Mouse (Mus musculus): Measurements from ENCODE around the gene Zfp672.
"Not testable (repeated sequence)": the region's sequence is repeated elsewhere in the genome, so short reads cannot be mapped to it uniquely, and the experiment has no call there.

Zfp672 gene

GRCm38 (mm10) chr11:58324614-58325229, 5.4 kb downstream of the Zfp672 start:
- no peak for DNase-seq (ENCODE audit: low spot score in 2 of 2)

DNA sequence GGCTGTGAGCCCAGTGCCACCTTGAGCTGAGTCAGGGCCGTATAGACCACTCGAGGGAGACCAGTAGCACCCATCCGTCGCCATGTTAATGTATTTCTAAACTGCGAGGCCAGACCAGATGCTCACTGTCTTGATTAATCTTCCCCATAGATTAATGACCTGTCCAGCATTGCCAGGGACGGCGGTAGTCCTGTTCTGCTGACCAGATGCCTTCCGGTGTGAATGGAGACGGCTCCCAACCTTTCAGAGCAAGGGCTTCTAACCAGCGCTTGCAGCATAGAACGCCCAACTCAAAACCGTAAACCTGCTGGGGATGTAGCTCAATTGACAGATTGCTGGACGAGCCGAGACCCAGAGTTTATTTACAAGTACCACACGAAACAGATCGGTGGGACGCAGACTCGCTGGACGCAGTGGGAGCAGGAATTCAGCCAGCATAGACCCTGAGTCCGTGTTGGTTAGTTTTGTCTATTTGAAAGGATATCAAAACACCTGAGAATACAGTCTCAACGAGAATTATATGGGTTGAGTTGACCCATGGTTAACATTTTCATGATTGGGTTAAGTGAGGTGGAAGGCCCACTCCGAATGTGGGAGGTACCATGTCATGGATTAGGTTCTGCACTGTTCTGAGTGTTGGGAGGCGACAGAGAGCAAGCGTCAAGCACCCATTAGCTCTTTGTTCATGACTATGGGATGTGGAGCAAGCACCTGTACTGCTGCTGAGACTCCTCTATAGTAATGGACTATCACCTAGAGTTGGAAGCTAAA, 6.4 kb downstream of the Zfp672 start:
- DNase-seq (ENCODE audit: low spot score in 2 of 2), result no peak

DNA sequence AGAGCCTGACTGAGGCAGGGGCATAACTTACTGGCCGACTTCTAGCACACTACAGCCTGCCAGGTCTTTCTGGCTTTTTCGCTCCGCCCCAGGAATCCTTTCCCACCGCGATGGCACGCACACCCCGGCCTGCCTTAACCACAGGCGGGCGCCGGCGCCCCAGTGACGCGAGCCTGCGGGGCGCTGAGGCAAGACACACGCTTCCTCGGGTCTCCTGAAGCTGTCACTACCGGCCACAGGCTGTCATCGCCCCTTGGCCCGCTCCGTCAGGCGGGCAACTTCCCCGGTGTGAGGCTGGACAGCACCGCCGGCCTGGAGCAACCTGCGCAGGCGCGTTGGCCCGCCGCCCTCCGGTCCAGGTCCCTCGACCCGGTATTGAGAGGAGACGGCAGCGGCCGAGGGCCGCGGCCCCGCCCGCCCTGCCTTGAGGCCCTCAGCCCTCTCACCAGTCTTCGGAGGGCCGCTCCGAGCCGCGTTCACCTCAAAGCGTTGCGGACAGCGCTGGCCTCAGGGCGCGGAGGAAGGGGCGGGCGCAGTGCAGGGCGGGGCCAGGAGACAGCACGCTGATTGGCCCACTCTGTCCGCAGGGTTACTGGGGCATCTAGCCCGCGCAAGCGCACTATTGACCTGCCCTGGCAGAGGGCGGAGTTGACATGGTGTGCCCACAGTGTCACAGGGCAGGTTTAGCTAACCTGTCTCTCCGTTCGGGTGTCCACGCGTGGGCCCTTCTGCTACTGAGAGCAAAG, 7.1 kb downstream of the Zfp672 start:
- peak; percentile 97 to 98 for DNase-seq (ENCODE audit: low spot score in 2 of 2)

- no peak for DNase-seq (ENCODE audit: low spot score in 2 of 2)
These were observed 13.3 kb downstream of the Zfp672 start for GRCm38 (mm10) chr11:58316768-58317390.

DNA sequence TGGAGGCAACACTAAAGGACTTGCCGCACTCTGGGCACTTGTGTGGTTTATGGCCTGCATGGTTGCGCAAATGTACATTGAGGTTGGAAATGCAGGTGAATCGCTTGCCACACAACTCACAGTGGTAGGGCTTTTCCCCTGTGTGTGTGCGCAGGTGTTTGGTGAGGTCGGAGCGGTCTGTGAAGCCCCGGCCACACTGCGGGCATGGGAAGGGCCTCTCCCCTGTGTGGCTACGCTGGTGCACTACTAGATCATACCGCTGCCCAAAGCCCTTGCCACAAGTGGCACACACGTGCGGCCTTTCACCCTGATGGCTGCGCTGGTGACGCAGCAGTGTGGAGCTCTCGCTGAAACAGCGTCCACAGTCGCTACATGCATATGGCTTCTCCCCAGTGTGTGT, 13.8 kb downstream of the Zfp672 start:
- DNase-seq (ENCODE audit: low spot score in 2 of 2), result no peak

GRCm38 (mm10) chr11:58315536-58316168, 14.5 kb downstream of the Zfp672 start:
- DNase-seq (ENCODE audit: low spot score in 2 of 2), result no peak

DNA sequence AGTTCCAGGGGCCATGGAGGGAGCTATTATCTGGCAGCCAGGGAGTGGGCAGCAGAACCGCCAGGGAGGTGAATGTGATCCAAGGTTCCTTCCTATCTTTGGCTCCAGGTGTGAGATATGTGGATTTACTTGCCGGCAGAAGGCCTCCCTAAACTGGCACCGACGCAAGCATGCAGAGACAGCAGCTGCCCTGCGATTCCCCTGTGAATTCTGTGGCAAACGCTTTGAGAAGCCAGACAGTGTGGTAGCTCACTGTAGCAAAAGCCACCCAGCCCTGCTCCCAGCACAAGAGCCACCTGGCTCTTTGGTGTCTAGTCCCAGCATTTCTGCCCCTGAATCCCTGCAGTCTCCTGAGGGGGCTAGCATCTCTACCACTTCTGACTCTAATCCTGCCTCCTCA, 16.1 kb downstream of the Zfp672 start:
- DNase-seq (ENCODE audit: low spot score in 2 of 2), result peak in 1 of 2 experiments; percentile 60

GRCm38 (mm10) chr11:58308661-58309060, 21.5 kb downstream of the Zfp672 start:
- no peak for DNase-seq (ENCODE audit: low spot score in 2 of 2)

GRCm38 (mm10) chr11:58307411-58308080, 22.6 kb downstream of the Zfp672 start:
- DNase-seq (ENCODE audit: low spot score in 2 of 2), result peak; percentile 62 to 66

GRCm38 (mm10) chr11:58306860-58307308, 23.3 kb downstream of the Zfp672 start, which contains the start of gene Zfp692:
Gene Zfp692 (plus strand): TSS chr11:58307069.
- peak; percentile 98 to 99 for DNase-seq (ENCODE audit: low spot score in 2 of 2)

- DNase-seq (ENCODE audit: low spot score in 2 of 2), result not testable (repeated sequence)
These were observed 24.8 kb downstream of the Zfp672 start for GRCm38 (mm10) chr11:58305299-58305698.

GRCm38 (mm10) chr11:58303594-58303993, 26.5 kb downstream of the Zfp672 start:
- no peak for DNase-seq (ENCODE audit: low spot score in 2 of 2)

DNA sequence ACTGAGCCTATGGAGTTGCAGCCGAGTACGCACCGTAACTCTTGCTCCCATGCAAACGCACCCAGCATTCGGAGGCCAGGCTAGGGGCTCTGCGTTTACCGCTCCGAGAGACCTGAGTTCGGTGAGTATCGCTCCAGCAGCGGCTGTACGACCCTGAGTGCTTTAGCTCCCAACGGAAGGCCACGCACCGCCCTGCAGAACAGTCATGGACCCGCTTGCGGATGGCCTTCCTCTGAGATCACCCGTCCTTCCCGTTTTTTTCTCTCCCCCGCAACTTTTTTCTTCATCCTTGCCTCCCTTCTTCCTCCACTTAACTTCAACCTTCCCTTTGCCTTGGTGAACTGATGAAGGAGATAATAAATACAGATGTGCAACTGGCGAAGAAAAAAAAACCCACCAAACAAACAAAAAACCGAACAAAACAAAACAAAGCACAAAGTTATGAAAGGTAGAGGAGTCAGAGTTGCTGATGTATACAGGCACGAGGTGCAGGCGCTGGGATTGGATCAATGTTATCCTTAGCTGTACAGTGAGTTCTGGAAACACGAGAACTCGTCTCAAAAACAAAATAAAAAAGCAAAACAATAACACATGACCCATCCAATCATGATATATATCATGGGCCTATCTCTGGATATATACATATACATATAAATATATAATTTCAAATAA, 27.2 kb downstream of the Zfp672 start:
- DNase-seq (ENCODE audit: low spot score in 2 of 2), result no peak

DNA sequence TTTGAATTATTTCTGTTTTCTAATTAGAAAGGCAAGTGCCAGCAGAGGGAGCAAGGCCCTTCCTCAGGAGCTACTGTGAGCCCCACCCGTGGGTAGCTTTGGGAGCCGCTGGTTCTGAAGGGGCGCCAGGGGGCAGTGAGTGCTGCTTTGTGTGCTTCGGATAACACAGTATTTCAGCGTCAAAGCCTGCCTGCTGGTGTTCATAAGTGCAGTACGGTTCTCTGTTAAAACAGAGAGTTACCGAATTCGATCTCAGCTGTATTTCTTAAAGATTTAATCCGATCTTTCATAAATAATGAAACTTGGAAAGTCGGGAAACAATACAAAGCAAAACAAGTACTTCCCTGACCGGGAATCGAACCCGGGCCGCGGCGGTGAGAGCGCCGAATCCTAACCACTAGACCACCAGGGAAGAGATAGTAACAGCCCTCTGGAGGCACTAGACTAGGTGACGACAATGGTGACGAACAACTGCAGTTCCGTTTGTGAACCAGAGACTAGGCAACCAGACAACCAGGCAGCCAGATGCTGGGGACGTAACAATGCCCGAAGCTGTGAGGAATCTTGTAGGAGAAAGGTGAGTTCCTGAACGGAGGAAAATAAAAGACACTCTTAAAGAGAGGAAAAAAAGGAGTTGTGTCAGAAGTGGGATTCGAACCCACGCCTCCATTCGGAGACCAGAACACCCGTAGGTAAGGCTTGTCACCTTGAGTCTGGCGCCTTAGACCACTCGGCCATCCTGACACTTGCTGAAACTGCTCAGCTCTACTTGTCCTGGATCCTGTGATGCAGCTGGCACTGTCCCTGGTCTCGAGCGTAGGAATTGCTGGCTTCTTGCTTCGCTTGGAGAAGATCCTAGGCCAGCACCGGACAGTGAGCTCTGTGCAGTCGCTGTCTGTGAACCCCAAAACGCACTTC, 28.0 kb downstream of the Zfp672 start:
- DNase-seq (ENCODE audit: low spot score in 2 of 2), result peak; percentile 95

GRCm38 (mm10) chr11:58301057-58301456, 29.1 kb downstream of the Zfp672 start:
- peak; percentile 80 to 86 for DNase-seq (ENCODE audit: low spot score in 2 of 2)

DNA sequence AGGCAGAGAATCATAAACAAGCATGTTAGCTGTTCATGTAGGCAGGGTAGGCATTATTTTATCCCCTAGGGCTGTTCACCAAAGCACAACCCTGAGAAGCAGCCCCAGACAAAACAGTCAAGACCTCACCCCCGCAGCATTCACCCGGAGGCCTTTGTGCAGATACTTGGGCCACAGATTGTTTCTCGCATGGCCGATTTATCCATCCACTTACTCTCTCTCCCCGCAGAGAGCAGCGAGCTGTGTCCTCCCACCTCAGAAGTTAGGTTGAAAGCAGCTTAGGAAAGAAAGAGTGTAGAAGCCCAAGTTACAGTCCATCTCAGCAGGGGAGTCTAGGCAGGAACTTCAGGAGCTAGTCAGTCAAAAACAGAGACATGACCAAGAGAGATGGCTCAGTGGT, 32.7 kb downstream of the Zfp672 start:
- DNase-seq (ENCODE audit: low spot score in 2 of 2), result no peak

DNA sequence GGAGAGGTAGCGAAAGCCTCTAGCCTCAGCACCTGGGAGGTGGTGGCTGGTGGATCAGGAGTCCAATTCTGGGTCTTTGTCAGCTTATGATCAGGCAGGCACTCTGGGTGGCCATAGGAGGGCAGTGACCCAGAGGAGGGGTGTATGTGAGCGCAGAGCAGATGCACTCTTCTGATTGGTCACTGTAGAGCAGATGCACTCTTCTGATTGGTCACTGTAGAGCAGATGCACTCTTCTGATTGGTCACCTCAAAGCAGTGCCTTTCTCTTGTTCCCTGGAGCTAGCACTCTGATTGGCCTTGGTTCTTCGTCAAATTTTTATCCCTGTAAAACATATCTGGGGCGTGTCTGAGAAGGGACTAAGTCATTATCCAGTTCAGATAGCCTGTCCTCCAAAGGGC, 37.3 kb downstream of the Zfp672 start:
- DNase-seq (ENCODE audit: low spot score in 2 of 2), result no peak

GRCm38 (mm10) chr11:58290812-58291211, 39.3 kb downstream of the Zfp672 start:
- no peak for DNase-seq (ENCODE audit: low spot score in 2 of 2)

DNA sequence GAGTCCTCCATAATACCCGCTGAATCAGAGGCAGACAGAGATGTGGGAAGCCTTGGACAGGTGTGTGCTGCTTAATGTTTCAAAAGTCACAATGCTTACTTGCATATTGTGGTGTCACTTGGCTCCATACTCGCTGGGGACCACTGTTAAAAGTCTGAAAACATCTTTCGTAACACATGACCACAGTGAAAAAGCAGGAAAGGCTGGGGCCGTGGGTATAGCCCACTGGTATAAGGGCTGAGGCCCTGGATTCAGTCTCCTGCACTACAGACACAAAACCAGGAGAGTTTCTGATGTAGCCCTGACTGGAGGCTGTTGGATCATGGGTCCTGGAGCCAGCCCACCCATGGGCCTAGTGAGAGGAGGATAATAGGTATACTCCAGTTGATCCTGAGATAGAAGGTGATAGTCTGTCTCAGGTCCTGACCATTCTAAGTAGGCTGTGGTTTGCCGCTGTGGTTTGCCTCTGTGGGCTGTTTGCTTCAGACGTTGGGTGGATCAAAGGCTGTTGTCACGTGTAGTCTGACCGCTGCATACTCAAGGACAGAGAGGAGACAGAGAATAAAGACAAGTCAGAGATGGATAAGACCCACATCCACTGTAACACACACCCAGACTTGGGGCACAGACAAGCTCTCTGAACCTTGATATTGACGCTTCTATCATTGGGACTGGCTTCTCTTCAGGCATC, 40.0 kb downstream of the Zfp672 start:
- DNase-seq (ENCODE audit: low spot score in 2 of 2), result no peak
